Mouse (Mus musculus): Measurements from ENCODE around the gene Itga8.

The Itga8 gene

DNA sequence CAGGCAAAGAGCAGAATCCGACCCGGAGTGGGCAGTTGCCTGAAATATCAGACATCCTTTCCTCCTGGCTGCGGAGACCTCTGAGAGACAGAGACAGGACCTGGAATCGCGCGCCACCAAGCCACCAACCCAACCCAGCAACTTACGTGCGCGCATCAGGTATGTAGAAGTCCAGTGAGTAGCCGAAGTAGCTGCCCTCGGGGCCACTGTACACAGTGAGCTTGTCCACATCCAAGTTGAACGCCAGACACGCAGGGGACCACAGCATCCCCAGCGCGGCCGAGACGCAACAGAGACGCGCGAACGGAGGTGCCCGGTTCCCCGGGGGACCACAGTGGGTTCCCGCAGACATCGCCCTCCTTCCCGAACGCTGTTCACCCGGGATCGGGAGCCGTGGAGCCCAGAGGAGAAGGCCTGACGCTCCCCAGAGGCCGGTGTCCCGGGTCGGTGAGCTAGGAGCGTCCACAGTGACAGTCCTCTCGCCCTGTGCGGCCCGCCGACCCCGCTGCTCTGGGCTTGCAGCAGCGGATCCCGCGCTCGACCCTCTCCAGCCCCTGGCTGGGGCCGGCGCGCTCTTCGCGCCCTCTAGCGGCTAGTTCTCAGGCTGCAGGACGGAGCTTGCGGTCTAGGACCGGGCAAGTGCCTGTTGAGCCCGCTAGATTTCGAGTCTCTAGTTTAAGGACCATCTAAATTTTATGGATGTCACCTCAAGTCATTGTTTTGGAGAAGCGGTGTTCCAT lies at the start of gene Itga8:
Gene Itga8 (minus strand): TSS at position 492 of the 740 bp plus-strand sequence.
- peak in 1 of 2 experiments; percentile 78 for DNase-seq (ENCODE audit: low spot score in 2 of 2)

DNA sequence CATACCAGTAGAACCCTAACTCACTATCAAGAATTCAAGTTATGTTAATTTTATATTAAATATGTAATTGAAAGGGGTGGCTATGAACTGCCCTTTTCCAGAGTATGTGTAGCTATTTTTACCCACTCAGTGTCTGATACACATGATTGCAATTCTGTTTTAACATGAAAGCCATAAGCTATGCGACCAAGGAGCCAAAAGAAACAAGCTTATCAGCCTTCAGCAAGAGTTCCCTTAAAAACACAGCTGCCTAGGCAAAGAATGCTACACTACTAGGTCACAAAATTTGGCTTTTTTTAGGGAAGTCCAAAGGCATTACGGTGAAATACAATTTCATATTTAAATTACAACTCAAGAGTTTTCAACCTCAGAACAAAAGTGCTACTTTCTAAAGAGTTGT lies 47.2 kb upstream of the Itga8 start:
- DNase-seq (ENCODE audit: low spot score in 2 of 2), result no peak

DNA sequence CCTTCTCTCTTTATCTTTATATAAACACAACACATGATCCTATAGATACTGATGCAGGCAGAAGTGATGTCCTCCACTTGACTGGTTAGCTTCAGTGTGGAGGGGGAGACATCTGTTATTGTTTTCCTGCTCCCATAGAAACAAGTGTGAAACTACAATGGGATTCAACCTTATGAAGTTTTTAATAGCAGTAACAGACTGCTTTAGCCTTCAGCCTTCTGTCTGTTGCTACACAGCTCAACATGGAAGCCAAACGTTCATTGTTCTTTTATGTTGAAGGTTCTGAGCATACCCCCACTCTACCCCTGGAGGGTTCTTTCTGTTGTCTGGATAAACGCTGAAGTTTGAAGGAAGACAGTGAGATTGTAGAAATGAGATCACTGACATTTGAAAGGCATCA lies 30.2 kb upstream of the Itga8 start:
- DNase-seq (ENCODE audit: low spot score in 2 of 2), result no peak

DNA sequence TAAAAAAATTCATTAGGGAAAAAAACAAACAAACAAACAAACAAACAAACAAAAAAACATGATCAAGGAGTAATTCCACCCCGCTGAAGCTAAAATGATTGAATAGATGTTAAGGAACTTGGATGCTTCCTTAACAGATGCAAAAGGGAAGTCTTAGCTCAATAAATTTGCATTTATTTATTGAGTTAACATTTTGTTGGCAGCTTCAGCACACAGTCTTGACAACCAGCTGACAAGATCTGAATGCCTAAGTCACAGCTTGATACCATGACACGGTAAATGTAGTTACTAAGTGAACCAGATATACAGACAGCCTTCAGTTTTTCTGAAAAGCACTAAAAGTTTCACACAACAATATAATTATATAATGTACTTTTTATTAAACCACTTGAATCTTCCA lies 27.9 kb upstream of the Itga8 start:
- DNase-seq (ENCODE audit: low spot score in 2 of 2), result no peak

DNA sequence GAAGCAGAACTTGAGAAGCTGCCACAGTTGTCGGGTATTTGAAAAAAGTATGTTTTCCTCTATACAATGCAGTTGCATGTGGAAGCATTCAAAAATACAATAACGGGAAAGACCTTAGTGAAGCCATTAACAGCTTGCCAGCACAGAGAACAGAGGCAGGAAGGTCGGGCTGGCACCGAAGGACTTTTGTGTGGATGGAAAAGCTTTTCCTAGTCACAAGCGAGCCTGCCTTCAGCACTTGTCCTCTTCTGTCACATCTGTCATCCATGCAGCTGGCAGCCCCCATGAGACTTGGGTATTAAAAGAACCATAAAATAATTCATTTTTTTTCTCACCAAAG lies 27.3 kb upstream of the Itga8 start:
- no peak for DNase-seq (ENCODE audit: low spot score in 2 of 2)

DNA sequence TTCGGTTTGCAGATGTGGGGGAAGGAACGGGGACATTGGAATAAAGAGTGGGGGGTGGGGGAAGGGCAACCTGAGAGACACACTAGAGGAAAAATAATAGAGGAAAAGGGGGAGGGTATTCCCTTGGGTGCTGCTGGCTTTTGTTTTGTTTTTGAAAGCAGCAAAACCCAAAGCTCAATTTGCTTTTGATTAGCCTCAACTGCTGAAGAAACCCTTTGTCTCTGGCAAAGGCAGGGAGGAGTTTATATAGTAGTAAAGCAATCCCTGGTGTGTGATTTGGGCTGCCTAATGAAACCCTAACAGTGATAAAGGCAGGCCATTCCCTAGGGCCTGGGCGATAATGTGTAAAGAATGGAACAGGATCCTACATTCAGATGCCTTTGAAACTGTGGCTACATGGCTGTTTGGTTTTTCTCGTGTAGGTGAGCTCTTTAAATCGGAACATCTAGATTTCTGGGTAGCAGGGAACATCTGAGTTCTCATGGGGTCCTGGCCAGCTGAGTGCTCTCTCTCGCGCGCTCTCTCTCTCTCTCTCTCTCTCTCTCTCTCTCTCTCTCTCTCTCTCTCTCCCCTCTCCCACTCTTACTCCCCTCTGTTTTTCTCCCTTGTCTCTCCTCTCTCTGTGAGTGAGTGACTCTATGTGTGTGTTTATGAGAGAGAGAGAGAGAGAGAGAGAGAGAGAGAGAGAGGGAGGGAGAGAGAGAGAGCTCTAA lies 26.8 kb upstream of the Itga8 start:
- no peak for DNase-seq (ENCODE audit: low spot score in 2 of 2)

DNA sequence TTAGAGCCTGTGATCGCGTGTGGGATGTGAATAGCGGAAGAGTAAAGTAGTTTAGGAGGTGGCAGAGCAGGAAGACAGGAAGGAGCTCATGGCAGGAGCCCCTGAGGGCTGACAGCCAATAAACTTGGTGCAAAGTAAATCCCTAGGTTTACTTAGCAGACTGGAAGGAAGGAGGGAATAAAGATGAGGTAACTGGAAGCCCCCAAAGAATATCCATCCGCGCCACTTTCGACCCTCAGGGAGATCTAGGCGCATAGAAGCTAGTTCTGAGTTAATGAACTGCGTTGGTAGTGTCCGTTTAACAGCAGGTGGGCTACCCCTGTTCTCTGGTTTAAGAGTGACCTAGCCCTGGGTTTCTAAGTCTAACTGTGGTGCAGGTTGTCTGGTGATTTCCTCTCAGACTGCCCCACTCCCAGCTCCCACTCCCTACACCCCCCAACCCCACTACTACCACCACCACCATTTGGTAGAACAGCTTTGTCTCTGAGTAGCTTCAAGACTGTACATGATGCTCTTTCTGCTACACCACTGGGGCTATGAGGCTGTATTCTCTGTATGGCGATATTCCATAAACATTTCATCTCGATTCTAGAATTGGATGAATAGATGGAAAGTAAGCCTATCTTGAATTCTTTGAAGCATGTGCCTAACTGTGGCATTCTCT lies 26.1 kb upstream of the Itga8 start:
- DNase-seq (ENCODE audit: low spot score in 2 of 2), result no peak

DNA sequence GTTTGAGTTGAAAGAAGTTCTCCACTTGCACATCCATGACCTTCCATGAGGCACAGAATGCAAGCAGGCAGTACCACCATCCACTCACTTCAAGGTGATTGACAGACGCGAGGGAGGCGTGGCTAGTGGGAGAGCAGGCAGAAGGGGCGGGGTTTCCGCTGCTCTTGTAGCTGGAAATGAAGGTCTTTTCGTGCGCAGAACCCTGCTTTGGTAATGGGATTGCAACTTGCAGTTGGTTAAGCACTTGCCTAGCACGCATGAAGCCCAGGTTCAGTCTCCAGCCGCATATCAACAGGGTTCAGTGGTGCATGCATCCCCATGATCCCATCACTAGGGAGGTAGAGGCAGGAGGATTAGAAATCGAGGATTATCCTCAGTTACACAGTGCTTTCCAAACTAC lies 25.5 kb upstream of the Itga8 start:
- no peak for DNase-seq (ENCODE audit: low spot score in 2 of 2)

DNA sequence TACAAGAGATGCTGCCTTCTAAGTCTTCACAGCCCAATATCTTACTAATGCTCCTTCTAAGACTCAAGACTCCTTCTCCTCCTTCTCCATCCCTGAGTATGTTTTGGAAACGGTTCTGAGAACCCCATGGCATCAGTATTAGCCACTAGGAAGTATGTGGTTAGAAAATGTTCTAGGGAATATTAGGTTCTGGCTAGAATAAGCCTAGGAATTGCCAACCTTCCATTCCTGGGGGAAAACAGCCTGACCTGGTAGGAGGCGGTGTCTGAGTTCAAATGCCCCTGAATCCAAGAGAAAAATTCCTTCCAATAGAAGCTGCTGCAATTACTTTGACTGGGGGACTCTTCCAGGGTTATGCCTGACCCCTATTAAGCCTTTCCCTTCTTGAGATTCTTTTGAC lies 24.1 kb upstream of the Itga8 start:
- no peak for DNase-seq (ENCODE audit: low spot score in 2 of 2)

DNA sequence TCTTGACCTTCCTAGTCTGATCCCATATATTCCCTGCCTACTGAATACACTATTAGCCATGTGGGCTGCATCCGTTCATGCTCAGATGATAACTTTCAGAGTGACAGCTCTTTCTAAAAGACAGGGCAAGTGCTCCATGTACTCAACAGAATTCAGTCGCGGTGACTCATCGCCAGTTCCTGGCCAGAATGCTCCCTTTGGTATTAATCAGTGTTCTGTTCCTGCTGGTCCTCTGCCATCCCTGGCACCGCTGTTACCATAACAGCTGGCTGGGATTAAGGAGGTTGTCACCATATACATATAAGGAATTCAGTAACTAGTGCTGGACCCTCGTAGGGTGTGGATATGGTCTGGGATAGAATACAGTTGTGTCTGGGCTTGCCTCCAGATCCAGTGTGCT lies 23.7 kb upstream of the Itga8 start:
- DNase-seq (ENCODE audit: low spot score in 2 of 2), result peak in 1 of 2 experiments; percentile 25

DNA sequence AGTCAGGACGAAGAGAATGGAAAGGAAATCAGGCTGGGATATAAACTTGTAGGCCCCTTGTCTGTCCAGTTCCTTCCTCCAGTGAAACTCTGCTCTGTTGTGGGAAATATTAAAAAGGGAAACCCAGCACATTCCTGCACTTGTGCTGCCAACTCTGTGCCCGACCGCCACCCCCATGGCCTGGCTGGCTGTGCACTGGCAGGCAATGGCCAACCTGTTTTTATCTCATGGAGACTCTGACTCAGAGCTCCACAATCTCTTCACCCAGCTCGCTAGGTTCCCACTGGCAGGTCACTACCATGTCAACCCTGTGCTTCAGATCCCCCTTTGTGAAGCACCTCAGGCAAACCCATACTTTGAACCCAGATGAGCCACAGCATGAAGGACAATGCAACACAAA lies 19.2 kb upstream of the Itga8 start:
- DNase-seq (ENCODE audit: low spot score in 2 of 2), result no peak

DNA sequence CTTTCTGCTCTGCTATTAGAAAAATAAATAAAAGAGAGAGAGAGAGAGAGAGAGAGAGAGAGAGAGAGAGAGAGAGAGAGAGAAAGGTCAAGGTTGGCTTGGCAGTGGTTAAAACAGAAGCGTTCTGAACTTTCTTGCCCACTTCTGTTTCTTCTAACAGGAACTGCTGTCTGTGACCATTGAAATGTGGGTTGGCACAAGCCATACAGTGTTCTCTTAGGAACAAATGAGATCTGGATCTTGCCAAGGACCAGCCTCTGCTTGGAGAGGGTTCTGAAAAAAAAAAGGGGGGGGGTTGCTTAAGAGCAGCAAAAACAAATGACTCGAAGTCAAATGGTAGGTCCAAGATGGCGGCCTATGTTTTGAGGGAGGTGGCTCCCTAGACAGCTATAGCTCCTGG lies 17.0 kb upstream of the Itga8 start:
- no peak for DNase-seq (ENCODE audit: low spot score in 2 of 2)

DNA sequence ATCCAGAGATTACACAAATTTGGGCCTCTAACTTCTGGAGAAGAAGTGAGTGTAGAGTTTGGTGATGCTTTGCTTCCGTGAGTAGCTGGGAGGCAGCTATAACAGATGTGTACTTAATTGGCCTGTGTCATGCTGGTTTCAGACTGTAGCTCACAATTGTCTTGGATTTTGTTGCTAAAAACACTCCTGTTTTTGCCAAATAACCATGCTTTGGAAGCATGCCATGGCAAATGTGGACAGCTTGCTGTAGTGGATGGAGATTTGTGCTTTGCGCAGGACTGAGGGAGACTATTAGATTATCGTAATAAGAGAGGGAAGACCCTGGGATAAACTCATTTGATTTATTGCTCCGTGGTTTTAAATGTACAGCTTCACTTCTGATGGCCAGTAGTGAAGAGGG lies 16.3 kb upstream of the Itga8 start:
- no peak for DNase-seq (ENCODE audit: low spot score in 2 of 2)

DNA sequence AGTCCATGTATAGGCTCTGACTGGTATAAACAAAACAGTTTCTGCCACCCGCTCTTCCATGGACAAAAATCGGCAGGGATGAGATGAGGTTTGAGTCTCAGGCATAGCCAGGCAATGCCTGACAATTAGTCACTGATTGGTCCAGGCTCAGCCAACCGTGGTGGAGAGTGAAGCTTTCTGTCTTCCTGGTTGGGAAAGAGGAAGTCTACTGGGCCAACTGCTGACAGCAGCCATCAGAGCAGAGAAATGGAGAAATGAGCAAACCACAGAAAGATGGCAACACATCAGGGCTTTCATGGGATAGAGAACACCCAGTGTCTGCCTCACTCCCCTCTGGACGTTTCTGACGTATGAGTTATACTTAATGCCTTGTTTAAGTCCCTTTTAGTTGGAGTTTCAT lies 15.6 kb upstream of the Itga8 start:
- DNase-seq (ENCODE audit: low spot score in 2 of 2), result peak in 1 of 2 experiments; percentile 16

DNA sequence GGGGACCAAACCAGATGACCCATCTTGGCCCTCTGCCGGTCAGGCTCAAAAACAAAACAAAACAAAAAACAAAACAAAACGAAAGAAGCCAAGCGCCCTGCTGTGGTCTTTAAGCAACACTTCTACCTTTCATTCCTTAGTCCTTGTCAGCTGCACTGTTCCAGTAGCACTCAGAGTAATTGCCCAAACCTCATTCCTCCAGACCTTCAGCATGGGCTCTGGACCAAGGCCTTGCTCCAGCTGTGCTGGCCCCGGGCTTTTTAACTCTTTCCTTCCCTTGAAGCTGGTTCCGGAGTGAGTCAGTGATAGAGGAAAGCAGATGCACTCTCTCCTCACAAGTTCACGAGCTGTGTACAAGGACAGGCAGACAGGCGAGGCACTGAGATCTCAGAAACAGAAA lies 14.6 kb upstream of the Itga8 start:
- no peak for DNase-seq (ENCODE audit: low spot score in 2 of 2)

DNA sequence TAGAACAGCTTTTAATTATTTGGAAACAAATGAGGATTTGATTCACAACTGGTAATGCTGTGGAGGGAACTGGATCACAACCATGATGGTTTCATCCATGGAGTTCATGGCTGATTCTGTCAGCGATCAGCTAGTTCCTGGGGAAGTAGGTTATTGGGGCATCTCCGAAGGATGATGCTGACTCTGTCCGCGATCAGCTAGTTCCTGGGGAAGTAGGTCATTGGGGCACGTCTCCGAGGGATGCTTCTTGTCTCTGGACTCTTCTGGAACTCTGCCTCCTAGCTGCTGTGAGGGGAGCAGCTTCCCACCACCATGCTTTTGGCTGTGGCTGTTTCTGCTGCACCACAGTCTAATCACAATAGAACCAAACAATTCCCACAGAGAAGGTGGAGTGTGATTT lies 12.3 kb upstream of the Itga8 start:
- DNase-seq (ENCODE audit: low spot score in 2 of 2), result no peak

DNA sequence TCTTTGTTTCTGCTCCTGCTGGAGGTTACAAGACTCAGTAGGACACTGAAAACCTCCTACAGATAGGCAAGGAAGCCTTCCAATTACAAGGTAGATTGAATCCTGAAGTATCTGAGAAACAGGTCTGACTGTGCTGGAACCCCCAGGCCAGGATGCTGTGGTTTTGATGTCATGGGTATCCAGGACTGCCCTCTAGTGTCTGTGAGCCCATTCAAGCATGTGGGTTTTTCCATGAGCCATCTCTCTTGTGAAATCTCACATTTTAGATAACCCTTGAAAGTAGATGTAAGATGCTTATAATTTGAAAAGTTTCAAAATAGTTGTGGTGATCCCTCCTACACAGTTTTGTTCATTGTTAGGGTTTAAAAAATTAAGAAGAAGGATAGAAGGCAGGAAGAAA lies 6.7 kb upstream of the Itga8 start:
- DNase-seq (ENCODE audit: low spot score in 2 of 2), result no peak

DNA sequence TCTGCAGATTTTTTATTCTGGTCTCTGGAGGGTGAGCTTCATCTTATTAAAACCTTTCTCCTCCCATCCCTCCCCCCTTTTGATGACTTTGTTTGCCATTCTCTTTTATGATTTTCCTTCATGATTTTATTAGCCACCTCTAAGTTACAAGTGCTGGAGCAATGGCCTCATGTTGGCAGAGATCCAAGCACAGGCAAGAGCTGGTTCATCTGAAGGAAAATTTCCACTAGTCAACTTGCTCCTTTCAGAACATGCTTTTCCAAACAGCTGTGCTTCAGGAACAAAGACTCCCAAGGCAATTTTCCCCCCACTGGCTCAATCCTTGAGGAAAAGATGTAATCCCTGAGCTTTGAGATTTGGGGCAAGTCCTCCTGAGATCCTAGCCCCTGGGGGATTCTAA lies 5.6 kb upstream of the Itga8 start:
- DNase-seq (ENCODE audit: low spot score in 2 of 2), result no peak

DNA sequence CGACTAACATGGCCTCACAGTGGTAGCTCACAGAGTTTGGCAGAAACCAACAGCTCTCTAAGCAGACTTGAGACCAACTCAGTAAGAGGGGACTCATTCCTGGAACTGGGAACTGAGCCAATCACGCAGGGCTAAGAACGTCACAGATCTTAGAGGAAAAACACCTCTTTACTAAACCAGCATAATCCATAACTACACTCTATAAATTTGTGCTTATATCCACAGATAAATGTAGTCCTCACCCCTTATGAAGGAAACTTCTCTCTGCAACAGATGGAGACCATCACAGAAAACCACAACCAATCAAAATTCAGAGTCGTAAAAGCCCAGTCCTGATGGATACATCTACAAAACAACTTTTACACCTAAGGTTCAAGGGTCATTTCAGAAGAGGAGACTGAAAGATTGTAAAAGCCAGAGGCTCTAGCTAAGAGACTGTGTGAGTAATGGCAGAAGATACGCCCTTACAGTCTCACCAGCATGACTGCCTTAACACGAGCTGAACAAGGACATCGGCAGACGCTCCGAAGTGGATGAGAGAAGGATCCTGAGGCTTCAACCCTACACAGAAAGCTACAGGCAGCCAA lies 3.4 kb upstream of the Itga8 start:
- no peak for DNase-seq (ENCODE audit: low spot score in 2 of 2)

DNA sequence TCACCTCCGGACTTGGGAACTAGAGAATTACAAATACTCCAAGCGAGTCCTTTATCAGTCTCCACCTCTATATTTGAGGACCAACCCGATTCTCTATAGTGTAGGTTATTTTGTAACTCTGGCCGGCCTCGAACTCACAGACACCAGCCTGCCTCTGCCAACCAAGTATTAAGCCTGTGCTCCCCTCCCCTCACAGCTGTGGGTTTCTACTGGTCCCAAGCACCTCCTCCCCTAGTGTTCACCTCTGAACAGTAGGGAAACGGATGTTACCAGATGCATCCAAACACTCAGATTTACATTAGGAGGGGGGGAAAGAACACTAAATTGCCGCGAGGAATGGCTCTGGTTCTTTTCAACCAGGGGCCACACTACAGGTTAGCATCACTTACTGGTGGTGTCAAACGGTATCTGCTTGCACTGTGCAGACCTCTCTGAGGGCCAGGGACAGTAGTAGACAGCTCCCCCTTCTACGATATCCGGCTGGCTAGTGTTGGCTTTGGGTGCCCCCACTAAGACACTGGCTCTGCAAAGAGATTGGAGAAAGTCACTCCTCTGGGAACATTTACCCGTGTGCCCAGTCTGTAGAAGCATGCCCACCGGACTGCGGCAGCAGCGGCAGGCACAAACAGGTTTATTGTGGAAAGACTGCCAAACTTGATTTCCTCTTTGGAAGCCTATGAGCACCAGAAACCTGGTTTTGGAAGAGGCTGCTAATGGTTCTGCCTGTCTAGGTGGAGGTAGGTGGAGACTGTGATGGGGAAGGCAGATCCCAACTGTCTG lies 1.1 kb downstream of the Itga8 start:
- no peak for DNase-seq (ENCODE audit: low spot score in 2 of 2)

DNA sequence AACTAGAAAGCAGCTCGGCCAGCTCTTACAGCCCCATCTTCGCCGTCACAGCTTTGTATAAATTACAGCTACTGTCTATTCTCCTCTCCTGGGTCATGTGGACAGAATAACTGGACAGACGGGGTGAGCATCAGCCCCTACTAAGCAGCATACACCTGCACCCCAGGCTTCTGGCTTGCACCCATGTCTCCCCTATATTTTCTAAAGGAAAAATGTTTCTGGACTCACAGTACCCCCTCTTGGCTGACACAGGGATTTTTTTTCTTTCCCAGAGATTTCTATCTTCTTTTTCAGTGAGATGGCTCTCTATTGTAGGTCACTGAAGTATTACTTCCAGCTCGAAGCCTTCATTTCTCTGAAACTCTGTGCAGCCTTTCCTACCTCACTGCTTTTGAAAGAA lies 4.4 kb downstream of the Itga8 start:
- no peak for DNase-seq (ENCODE audit: low spot score in 2 of 2)

DNA sequence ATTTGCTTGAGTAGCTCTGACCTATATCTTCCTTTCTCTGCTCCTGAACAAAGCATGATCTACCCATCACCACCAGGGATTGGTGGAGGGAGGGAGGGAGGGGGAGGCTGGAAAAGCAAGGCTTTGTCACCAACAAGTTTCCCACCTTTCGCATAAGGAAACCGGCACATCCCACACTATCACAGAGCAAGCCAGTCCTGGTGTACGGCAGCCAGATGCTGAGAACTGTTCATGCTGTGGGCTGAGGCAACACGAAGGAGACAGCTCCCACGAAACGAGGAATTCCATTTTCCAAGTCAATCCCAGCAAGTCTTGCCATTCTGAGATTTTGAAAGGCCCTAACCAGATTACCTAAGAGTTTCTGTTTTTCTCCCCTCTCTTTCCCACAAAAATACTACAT lies 6.6 kb downstream of the Itga8 start:
- peak; percentile 56 to 77 for DNase-seq (ENCODE audit: low spot score in 2 of 2)
